Mouse (Mus musculus) left cerebral cortex, adult 9 months (tissue): ENCODE measurements at regions not wholly inside any gene's neighbourhood (a gene's known extent, or its start where the extent isn't known, plus 50 kb on each side); places are given as distances from the start of the nearest gene placed in this dataset.
A peak's percentile ranks its signal among the peaks of the same experiment; 100 is the strongest.

ENCODE experiments used
- DNase-seq, 2 experiments: peaks; one replicate each; pipeline ENCODE4 v3.0.0; 2022; ENCODE audit warnings: low spot score in 2 of 2

- no peak for DNase-seq
Measured at GRCm38 (mm10) chr6:94816161-94816560, 116.2 kb upstream of the Lrig1 start.

DNA sequence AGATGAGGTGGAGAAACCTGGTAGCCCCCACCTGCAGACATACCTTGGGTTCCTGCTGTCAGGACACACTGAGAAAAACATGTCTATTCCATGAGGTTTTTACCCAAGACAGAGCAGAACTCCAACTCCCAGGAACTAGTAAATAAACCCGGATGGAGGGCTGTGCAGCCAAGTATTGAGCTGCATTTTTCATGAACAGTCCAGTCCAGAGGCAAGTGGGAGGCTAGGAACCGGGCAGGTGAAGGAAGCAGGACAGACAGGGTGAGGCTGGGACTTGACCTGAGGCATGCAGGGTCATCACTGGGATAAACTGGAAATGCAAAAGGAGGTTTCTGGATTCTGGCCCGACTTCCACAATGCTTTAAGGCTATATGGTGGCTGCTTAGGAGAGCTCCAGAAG is 114.8 kb upstream of the Lrig1 start:
- DNase-seq = no peak

DNA sequence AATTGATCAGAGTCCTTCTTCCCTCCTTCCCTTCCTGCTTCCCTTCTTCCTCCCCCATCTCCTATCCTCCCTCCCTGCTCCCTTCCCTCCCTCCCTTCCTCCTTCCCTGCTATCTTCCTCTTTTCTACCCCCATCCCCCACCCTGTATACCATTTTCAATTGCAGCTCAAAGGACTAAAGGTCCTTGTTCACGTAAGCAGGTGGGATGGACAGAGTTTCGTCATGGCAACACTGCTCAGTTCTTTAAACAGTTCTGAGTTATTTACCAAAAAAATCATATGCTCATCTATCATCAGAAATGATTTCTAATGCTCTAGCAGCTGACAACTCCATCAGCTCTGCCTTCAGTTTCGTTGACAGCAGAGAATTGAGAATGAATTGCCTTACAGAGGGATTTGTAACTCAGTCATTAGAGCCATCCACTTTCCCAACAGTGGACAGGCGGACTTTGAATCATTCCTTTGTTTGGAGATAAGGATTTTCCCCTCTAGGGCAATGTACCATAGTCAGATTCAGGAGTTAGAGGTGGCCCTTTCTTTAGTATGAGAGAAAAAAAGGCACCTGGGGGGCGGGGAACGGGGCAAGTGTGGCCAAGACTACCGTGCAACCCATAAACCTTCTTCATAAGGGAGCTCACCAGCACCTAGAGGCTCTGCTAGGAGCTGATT is 113.7 kb upstream of the Lrig1 start:
- DNase-seq = no peak

GRCm38 (mm10) chr6:94811846-94812245 is 111.9 kb upstream of the Lrig1 start:
- DNase-seq = no peak

DNA sequence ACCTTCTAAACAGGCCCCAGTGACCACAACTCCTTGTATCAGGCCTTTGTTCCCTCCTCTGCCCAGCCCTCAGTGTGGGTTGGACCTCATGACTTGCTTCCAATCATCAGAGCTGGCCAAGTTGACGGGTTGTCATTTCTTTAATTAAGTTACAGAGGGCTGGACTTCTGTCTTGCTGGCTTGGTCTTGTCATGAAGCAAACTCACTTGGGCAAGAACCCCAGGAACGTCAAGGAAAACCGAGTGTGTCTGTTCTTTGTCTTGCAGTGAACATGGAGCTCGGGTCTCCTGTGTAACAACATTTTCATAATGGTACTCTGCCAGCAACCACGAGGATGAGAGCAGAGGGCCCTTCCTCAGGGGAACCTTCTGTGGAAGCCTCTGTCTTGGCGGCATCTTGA is 107.3 kb upstream of the Lrig1 start:
- no peak for DNase-seq

GRCm38 (mm10) chr6:94806481-94807160 is 106.7 kb upstream of the Lrig1 start:
- DNase-seq = no peak

DNA sequence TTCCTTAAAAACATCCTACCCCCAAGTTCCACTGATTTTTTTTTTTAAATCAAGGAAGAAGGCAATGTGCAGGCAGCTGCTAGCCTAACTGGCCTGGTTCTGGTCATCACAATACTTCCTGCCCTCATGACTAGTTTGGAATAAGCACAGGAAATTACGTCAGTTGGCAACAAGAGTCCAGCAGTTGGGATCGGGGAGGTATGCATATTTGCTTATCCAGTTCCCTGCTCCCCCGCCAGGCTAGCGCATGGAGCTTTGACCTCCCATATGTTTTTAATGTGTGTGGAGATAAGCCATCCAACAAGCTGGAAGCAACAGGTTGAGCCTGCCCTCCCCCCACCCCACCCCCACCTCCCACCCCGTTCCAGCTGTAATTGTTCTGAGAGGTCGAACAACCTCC is 105.7 kb upstream of the Lrig1 start:
- no peak for DNase-seq

DNA sequence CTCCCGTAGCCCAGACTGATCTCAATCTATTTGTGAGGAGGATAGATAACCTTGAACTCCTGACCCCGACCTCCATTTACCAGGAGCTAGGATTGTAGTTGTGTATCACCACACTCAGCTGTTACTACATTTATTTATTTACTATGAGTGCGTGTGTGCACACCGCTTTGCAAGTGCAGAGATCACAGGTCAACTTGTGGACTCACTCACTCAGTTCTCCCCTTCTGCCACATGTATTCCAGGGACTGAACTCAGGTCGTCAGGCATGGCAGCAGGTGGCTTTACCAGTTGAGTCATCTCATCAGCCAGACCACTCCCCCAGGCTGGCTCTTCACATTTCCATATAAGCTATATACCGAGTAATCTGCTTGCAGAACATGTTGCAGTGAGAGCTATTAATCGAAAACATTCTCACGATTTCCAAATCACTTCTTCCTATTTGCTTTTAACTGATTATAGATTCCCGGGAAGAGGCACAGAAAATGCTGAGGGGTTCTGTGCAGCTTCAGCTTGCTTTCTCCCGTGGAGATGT is 104.4 kb upstream of the Lrig1 start:
- no peak for DNase-seq

DNA sequence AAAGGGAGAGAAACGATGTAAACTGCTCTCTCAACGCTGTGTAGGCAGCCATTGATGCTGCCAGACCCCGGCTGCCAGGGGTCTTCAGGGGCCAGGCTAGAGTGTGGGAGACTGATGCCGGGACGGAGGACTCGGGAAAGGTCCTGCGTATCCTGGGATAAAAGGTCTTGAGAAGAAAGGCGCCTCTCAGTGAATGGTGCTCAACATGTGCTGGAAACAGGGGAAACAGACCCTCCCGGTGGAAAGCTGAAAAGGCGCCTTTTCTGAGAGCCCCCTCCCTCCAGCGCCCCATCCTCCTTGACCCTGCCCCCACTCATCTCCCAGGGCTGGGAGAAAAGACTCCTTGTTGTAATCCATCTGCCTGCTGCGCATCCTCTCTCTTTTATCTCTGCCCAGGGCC is 101.1 kb upstream of the Lrig1 start:
- DNase-seq = no peak

GRCm38 (mm10) chr6:94798545-94799211 is 98.7 kb upstream of the Lrig1 start:
- no peak for DNase-seq

DNA sequence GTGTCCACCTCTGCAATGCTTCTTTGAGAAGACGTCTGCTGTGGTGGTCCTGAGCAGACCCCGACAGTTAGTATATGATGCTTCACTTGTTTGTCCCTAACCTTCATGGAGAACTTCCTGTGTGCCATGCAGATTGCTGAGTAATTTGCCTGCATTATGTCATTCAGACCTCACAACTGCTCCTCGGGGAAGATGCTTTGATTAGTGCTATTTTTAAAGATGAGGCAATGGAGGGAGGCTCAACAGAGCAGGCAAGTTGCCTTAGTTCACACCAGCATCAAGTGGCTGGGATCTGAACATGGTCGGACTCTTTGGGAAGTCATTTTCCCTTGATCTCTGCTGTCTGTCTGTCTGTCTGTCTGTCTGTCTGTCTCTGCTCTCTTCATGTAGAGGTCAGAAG is 95.5 kb upstream of the Lrig1 start:
- peak in 1 of 2 experiments; percentile 14 for DNase-seq

DNA sequence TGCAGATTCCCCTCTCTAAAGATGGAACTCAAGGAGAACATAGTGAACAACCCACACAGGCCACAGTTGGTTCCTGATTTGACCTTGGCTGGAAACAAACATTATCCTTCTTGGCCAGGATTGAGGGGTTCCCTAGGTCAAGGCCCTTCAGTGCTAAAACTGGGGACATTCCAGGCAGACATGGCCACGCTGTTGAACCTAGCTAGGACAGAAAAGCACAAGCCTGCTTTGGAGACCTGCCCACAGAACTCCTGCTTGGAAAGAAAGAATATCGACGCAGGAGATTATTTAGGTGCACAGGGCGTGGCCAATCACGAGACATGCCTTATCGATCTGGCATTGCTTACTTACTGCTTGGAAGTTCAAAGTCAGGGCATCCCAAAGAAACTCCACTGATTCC is 93.6 kb upstream of the Lrig1 start:
- DNase-seq = no peak

- DNase-seq = no peak
Measured at GRCm38 (mm10) chr6:94792312-94792711, 92.4 kb upstream of the Lrig1 start.

- DNase-seq = no peak
Measured at GRCm38 (mm10) chr6:94789308-94789763, 89.4 kb upstream of the Lrig1 start.

GRCm38 (mm10) chr6:94783471-94783870 is 83.5 kb upstream of the Lrig1 start:
- DNase-seq = no peak

DNA sequence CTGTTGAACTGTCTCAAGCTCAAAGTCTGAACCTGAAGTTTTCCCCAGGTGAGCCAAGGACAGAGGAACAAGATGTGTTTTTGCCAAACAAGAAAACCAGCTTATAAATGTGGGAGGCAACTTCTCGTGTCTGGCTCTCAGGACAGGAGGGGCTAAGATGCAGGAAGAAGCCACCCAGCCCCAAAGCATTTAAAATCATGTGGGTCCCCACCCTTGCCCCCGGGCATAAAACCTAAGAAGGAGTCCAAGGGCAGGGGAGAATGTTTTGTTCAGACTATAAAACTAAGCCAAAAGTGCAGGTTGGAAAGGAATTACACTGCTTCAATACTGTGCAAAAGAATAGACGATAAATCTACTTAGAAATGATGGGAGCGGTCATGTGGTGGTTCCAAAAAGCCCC is 80.7 kb upstream of the Lrig1 start:
- no peak for DNase-seq

GRCm38 (mm10) chr6:94779854-94780253 is 79.9 kb upstream of the Lrig1 start:
- no peak for DNase-seq

GRCm38 (mm10) chr6:94779213-94779612 is 79.3 kb upstream of the Lrig1 start:
- DNase-seq = no peak

DNA sequence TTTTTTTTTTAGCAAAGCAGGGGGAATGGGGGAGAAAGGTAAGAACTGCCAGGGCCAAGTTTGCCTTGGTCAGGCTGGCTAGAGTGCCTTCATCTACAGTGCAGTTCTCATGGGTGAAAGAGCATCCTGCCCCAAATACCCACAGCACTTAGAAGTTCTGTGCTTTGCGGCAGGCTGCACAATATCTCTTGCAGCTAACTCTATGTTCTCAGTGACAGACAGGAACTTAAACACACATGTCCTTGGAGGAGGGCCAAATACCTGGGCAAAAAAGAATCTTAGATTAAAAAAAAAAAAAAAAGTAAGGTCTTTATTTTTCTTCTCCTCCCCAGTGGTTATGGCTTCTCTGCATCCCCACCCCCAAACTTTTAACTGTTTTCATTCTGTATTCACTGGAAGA is 78.8 kb upstream of the Lrig1 start:
- no peak for DNase-seq

- no peak for DNase-seq
Measured at GRCm38 (mm10) chr6:94776585-94776984, 76.6 kb upstream of the Lrig1 start.

DNA sequence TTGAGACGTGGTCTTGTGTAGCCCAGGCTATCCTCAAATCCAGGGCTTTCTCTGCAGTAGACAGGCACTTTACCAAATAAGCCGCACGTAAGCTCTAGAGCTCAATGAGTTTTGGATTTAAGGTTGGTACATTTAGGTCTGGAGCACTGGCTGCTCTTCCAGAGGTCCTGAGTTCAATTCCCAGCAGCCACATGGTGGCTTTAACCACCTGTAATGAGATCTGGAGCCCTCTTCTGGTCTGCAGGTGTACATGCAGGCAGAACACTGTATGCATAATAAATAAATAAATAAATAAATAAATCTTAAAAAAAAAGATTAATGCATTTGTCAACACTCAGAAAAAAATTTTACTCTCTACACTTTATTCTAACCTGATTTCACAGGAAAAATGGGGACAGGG is 74.9 kb upstream of the Lrig1 start:
- no peak for DNase-seq

DNA sequence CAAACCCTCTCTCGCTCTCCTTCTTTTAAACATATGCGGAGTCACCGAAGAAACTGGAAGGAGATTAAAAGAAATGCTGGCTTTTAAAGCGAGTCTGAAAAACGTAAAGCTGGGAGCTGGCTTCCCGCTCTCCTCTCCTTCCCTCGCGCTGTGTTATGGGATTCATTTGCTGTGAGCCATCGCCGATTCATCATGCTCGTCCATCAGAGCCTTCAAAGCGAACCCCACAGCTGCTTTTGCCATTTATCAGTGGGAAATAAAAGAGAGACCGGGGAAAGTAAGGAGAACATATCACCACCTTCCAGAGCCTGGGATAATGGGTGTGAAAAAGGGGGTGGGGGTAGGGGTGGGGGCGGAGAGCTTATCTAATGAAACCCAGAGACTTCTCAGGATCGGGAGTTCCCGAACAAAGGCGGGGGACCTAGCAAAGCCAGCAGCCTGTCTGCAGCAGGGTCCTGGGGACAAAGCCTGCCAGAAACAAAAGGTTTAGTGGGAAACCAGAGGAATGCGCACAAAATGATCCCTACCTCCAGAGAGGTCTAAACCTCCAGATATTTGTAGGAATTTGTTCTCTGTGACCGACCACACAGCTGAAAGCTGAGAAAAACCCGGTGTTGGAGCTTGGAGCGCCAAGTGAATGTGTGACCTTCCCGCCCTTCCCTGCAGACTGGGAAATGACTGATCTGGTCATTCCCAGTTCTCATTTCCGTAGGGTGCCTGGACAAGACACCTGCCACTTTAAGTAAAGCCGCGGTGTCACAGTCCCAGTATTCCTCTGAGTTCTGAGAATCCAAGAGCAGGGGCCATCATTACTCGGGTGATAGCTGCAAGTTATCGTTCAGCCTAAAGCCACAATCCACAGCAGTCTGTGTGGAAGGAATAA is 73.9 kb upstream of the Lrig1 start:
- peak in 1 of 2 experiments; percentile 11 for DNase-seq
